Mouse (Mus musculus) liver, embryonic 15.5 days (tissue): ENCODE results near the gene Mapkapk2. TPM values are rescaled to one million over a fixed set of nuclear protein-coding genes. Genes with fewer than 3 reads are reported as not detected.
"Not testable (repeated sequence)": the region's sequence is repeated elsewhere in the genome, so short reads cannot be mapped to it uniquely, and the experiment has no call there.

Experiments used
- ATAC-seq: fragments of 200-750 bp; cut with Nextera tagmentation; 2 replicates; pipeline ENCODE4 v1.8.0; 2017; ENCODE audit warnings: moderate number of reproducible peaks, mild to moderate bottlenecking, moderate library complexity; ENCODE audit not compliant: insufficient read depth
- H3K27ac ChIP-seq: fragments of 300-500 bp; sonication (generic); replicated peaks from 2 replicates; pipeline ENCODE4 v1.5.1; 2015; ENCODE audit warnings: mild to moderate bottlenecking, inconsistent platforms
- H3K27me3 ChIP-seq: fragments of 300-500 bp; sonication (generic); 2 replicates; pipeline ENCODE4 v1.6.1; 2015; ENCODE audit warnings: mild to moderate bottlenecking, inconsistent platforms
- H3K36me3 ChIP-seq: fragments of 300-500 bp; sonication (generic); replicated peaks from 2 replicates; pipeline ENCODE4 v1.6.1; 2015; ENCODE audit warnings: moderate library complexity, mild to moderate bottlenecking, inconsistent platforms
- H3K4me1 ChIP-seq: fragments of 300-500 bp; sonication (generic); replicated peaks from 2 replicates; pipeline ENCODE4 v1.6.1; 2015; ENCODE audit warnings: inconsistent platforms
- H3K4me2 ChIP-seq: fragments of 300-500 bp; sonication (generic); 2 replicates; pipeline ENCODE4 v1.6.1; 2015; ENCODE audit warnings: moderate library complexity, mild to moderate bottlenecking, inconsistent platforms
- H3K4me3 ChIP-seq: fragments of 300-500 bp; sonication (generic); replicated peaks from 2 replicates; pipeline ENCODE4 v1.5.1; 2015; ENCODE audit warnings: mild to moderate bottlenecking, inconsistent platforms
- H3K9ac ChIP-seq: fragments of 300-500 bp; sonication (generic); 2 replicates; pipeline ENCODE4 v1.6.1; 2015; ENCODE audit warnings: moderate library complexity, mild to moderate bottlenecking, inconsistent platforms
- H3K9me3 ChIP-seq: fragments of 300-500 bp; sonication (generic); replicated peaks from 2 replicates; pipeline ENCODE4 v1.6.1; 2016; ENCODE audit warnings: inconsistent platforms
- WGBS: fragments of 180-500 bp; shearing (Covaris S2); methylation state at CpG from one replicate; pipeline ENCODE4 v1.1.7; 2015; ENCODE audit warnings: mixed read lengths; ENCODE audit not compliant: insufficient replicate concordance; 5-methylcytosine and 5-hydroxymethylcytosine counted together
- polyA plus RNA-seq: library from polyadenylated mRNA; unstranded; fragments of >200 nt; fragmentation: Nextera tagmentation; extraction: Ambion mirVana; gene quantifications from 2 replicates; pipeline ENCODE4 v1.2.1, GENCODE M21; 2015

Mapkapk2 gene
- polyA plus RNA-seq, 1 experiment from 2014 or later, result 13.0 TPM

GRCm38 (mm10) chr1:131030261-131030660 is 67.4 kb downstream of the Mapkapk2 start:
- no peak overlapping the region for H3K9ac ChIP-seq
- no peak overlapping the region for H3K4me2 ChIP-seq
- no peak overlapping the region for H3K4me3 ChIP-seq
- H3K4me1 ChIP-seq, result peaks cover 10% of the 10 kb centered on the region
- no peaks in the 10 kb centered on the region for H3K27me3 ChIP-seq
- H3K36me3 ChIP-seq, result no peaks in the 10 kb centered on the region
- no peak for ATAC-seq
- no peaks in the 10 kb centered on the region for H3K9me3 ChIP-seq
- no peak overlapping the region for H3K27ac ChIP-seq
- 54% methylated on average over 7 of the region's 7 CpGs for WGBS

- Histone ChIP-seq H3K36me3 (no peaks in the 10 kb centered on the region), H3K4me1 (peaks cover 10% of the 10 kb centered on the region), H3K27me3 (no peaks in the 10 kb centered on the region), H3K4me3 (no peak overlapping the region), H3K9me3 (no peaks in the 10 kb centered on the region), H3K27ac (no peak overlapping the region), H3K4me2 (no peak overlapping the region), H3K9ac (no peak overlapping the region)
- 15% methylated on average over 3 of the region's 3 CpGs for WGBS
- ATAC-seq, result peak; percentile 86
These were observed 68.4 kb downstream of the Mapkapk2 start for GRCm38 (mm10) chr1:131029215-131029614.

GRCm38 (mm10) chr1:131025843-131026190 is 71.8 kb downstream of the Mapkapk2 start:
- Histone ChIP-seq H3K4me2 (no peak overlapping the region), H3K27me3 (peaks cover 14% of the 10 kb centered on the region), H3K4me3 (no peak overlapping the region), H3K9ac (no peak overlapping the region), H3K27ac (no peak overlapping the region), H3K4me1 (peaks cover 10% of the 10 kb centered on the region), H3K9me3 (no peaks in the 10 kb centered on the region), H3K36me3 (no peaks in the 10 kb centered on the region)
- 11% methylated on average over 4 of the region's 4 CpGs for WGBS
- ATAC-seq, result no peak

GRCm38 (mm10) chr1:131024900-131025842 is 72.5 kb downstream of the Mapkapk2 start:
- WGBS, result 39% methylated on average over 8 of the region's 8 CpGs
- no peak overlapping the region for H3K4me3 ChIP-seq
- H3K9ac ChIP-seq, result no peak overlapping the region
- H3K4me1 ChIP-seq, result peaks cover 10% of the 10 kb centered on the region
- no peak overlapping the region for H3K4me2 ChIP-seq
- no peak for ATAC-seq
- H3K9me3 ChIP-seq, result no peaks in the 10 kb centered on the region
- H3K27ac ChIP-seq, result no peak overlapping the region
- H3K36me3 ChIP-seq, result no peaks in the 10 kb centered on the region
- peaks cover 21% of the 10 kb centered on the region for H3K27me3 ChIP-seq

- peaks cover 35% of the 10 kb centered on the region for H3K27me3 ChIP-seq
- not testable (repeated sequence) for H3K36me3 ChIP-seq, H3K9me3 ChIP-seq, H3K9ac ChIP-seq, H3K27ac ChIP-seq, ATAC-seq, H3K4me2 ChIP-seq, H3K4me1 ChIP-seq, H3K4me3 ChIP-seq
- 66% methylated on average over 4 of the region's 4 CpGs for WGBS
These were observed 74.3 kb downstream of the Mapkapk2 start for GRCm38 (mm10) chr1:131023250-131023858.

- no peak for ATAC-seq
- no peak overlapping the region for H3K4me3 ChIP-seq
- no peaks in the 10 kb centered on the region for H3K36me3 ChIP-seq
- no peak overlapping the region for H3K4me2 ChIP-seq
- WGBS, result 48% methylated on average over 5 of the region's 5 CpGs
- H3K4me1 ChIP-seq, result peaks cover 7% of the 10 kb centered on the region
- H3K27ac ChIP-seq, result no peak overlapping the region
- H3K9ac ChIP-seq, result no peak overlapping the region
- H3K27me3 ChIP-seq, result peaks cover 36% of the 10 kb centered on the region
- H3K9me3 ChIP-seq, result no peaks in the 10 kb centered on the region
These were observed 74.9 kb downstream of the Mapkapk2 start for GRCm38 (mm10) chr1:131022591-131023249.

- Histone ChIP-seq H3K27ac (no peak overlapping the region), H3K36me3 (no peaks in the 10 kb centered on the region), H3K9me3 (no peaks in the 10 kb centered on the region), H3K4me3 (no peak overlapping the region), H3K4me1 (peaks cover 7% of the 10 kb centered on the region), H3K9ac (no peak overlapping the region), H3K4me2 (no peak overlapping the region), H3K27me3 (peaks cover 36% of the 10 kb centered on the region)
- no peak for ATAC-seq
- 47% methylated on average over 11 of the region's 11 CpGs for WGBS
These were observed 75.6 kb downstream of the Mapkapk2 start for GRCm38 (mm10) chr1:131021900-131022590.

- no peaks in the 10 kb centered on the region for H3K36me3 ChIP-seq
- no peak for ATAC-seq
These were observed 76.2 kb downstream of the Mapkapk2 start for GRCm38 (mm10) chr1:131021438-131021837.

GRCm38 (mm10) chr1:131020425-131021310 is 77.0 kb downstream of the Mapkapk2 start:
- Histone ChIP-seq H3K36me3 (no peaks in the 10 kb centered on the region), H3K4me1 (peaks cover 5% of the 10 kb centered on the region), H3K27me3 (peaks cover 36% of the 10 kb centered on the region), H3K9ac (no peak overlapping the region), H3K27ac (no peak overlapping the region), H3K9me3 (no peaks in the 10 kb centered on the region), H3K4me2 (no peak overlapping the region), H3K4me3 (no peak overlapping the region)
- ATAC-seq, result no peak
- WGBS, result 23% methylated on average over 12 of the region's 12 CpGs

More at GRCm38 (mm10) chr1:131021438-131021837, 76.2 kb downstream of the Mapkapk2 start:
- H3K4me1 ChIP-seq, result peaks cover 7% of the 10 kb centered on the region
- no peak overlapping the region for H3K9ac ChIP-seq
- H3K4me2 ChIP-seq, result no peak overlapping the region
- no peak overlapping the region for H3K4me3 ChIP-seq
- 32% methylated on average over 9 of the region's 9 CpGs for WGBS
- H3K27ac ChIP-seq, result no peak overlapping the region
- H3K27me3 ChIP-seq, result peaks cover 36% of the 10 kb centered on the region
- no peaks in the 10 kb centered on the region for H3K9me3 ChIP-seq

- no peak within 1 kb of the TSS for H3K4me3 ChIP-seq
- no peaks in the 10 kb centered on the region for H3K9me3 ChIP-seq
- no peak within 1 kb of the TSS for H3K4me2 ChIP-seq
- H3K4me1 ChIP-seq, result no peaks in the 10 kb centered on the region
- ATAC-seq, result no peak
- H3K27ac ChIP-seq, result no peak within 1 kb of the TSS
- H3K36me3 ChIP-seq, result no peaks in the 10 kb centered on the region
- peaks cover 36% of the 10 kb centered on the region for H3K27me3 ChIP-seq
- H3K9ac ChIP-seq, result no peak within 1 kb of the TSS
- WGBS, result 37% methylated on average over 8 of the region's 8 CpGs
These were observed 78.0 kb downstream of the Mapkapk2 start, which contains the start of gene Il10 for GRCm38 (mm10) chr1:131019492-131020098. Il10 (plus strand) TSS chr1:131019845.
